Comparison of ENCODE assay signal across 10 mouse cellular contexts in genomic region chr8:120282465-120282864, GRCm38 (mm10). TPM values are rescaled to one million over a fixed set of nuclear protein-coding genes. Genes with fewer than 3 reads are reported as not detected.
DNase-seq lines count a peak whose midpoint lies in the region; ATAC-seq and TF ChIP-seq lines count a peak whose summit lies in the region.
"Had no signal": no experiment of that assay in that cellular context is flagged by ENCODE, and none has a peak within 500 bp of the region (broad histone marks: within the 10 kb centered on the region; RNA-seq: fewer than 3 reads in every experiment).

No protein-coding gene starts in this region.

- 48% methylated on average over 5 of the region's 5 CpGs for WGBS in heart, embryonic 16.5 days
- 91% methylated on average over 5 of the region's 5 CpGs for WGBS in thymus, adult 2 months
- 30% methylated on average over 5 of the region's 5 CpGs for WGBS in limb, embryonic 11.5 days

- no peaks in the 10 kb centered on the region; the same call in 1 of the 2 replicates for H3K27me3 ChIP-seq in heart, embryonic 16.5 days (ENCODE audit: control insufficient read depth, insufficient read depth, low read length)
- no peaks in the 10 kb centered on the region for H3K27me3 ChIP-seq in thymus, adult 2 months (ENCODE audit: control insufficient read depth, insufficient read depth, low read length)
- no peaks in the 10 kb centered on the region for H3K27me3 ChIP-seq in limb, embryonic 11.5 days (ENCODE audit: control insufficient read depth, insufficient read depth, low read length)

- H3K9me3 ChIP-seq in heart, embryonic 16.5 days (replicated peaks; ENCODE audit: control insufficient read depth, low read length), result no peaks in the 10 kb centered on the region
- no peaks in the 10 kb centered on the region for H3K9me3 ChIP-seq in limb, embryonic 11.5 days (ENCODE audit: control insufficient read depth, low read length)
- H3K9me3 ChIP-seq: G1E had no signal

- peaks cover 51% of the 10 kb centered on the region for H3K4me1 ChIP-seq in heart, embryonic 16.5 days (ENCODE audit: control insufficient read depth, insufficient read depth, low read length)
- H3K4me1 ChIP-seq in thymus, adult 2 months (replicated peaks; ENCODE audit: control insufficient read depth, insufficient read depth, low read length), result peaks cover 45% of the 10 kb centered on the region
- peaks cover 80% of the 10 kb centered on the region for H3K4me1 ChIP-seq in limb, embryonic 11.5 days (ENCODE audit: control insufficient read depth, insufficient read depth, low read length)

- no peak overlapping the region for H3K4me2 ChIP-seq in heart, embryonic 16.5 days (ENCODE audit: low read depth, low read length)
- H3K4me2 ChIP-seq in limb, embryonic 11.5 days (ENCODE audit: low read depth, severe bottlenecking), result no peak overlapping the region

- TF ChIP-seq CTCF in thymus, adult 2 months (IDR thresholded peaks at IDR 0.05; ENCODE audit: borderline replicate concordance, control insufficient read depth, extremely low read depth, insufficient read depth, low read length, poor library complexity), result no peak

- H3K9ac ChIP-seq in heart, embryonic 16.5 days (ENCODE audit: low read length), result peak overlapping the region; percentile 3; the same call in 1 of the 2 replicates
- peak overlapping the region; percentile 40; the same call in 1 of the 2 replicates for H3K9ac ChIP-seq in limb, embryonic 11.5 days (ENCODE audit: low read length)

- no peaks in the 10 kb centered on the region for H3K36me3 ChIP-seq in heart, embryonic 16.5 days (ENCODE audit: control insufficient read depth, insufficient read depth)
- no peaks in the 10 kb centered on the region for H3K36me3 ChIP-seq in thymus, adult 2 months (ENCODE audit: control insufficient read depth, insufficient read depth, low read length)
- H3K36me3 ChIP-seq in limb, embryonic 11.5 days (ENCODE audit: control insufficient read depth, insufficient read depth, low read length), result no peaks in the 10 kb centered on the region
- H3K36me3 ChIP-seq: G1E had no signal

- DNase-seq in heart, postnatal 25 days (ENCODE audit: low spot score), result no peak
- no peak for DNase-seq in thymus, adult 2 months
- no peak for DNase-seq in thymus, postnatal 36 days
- no peak for DNase-seq in limb, embryonic 11.5 days (ENCODE audit: low spot score)
- no peak for DNase-seq in frontal cortex, adult 2 months (ENCODE audit: extremely low spot score in 1 of 2, low spot score in 1 of 2)
- no peak for DNase-seq in left cerebral cortex, postnatal 36 days (ENCODE audit: low spot score in 2 of 2)
- DNase-seq in lung, postnatal 10 days, result no peak
- DNase-seq: thymus, postnatal 25 days had no signal

- no peak for ATAC-seq in heart, embryonic 16.5 days (replicated peaks; ENCODE audit: extremely low read depth, insufficient read depth, low FRiP score)
- no peak for ATAC-seq in limb, embryonic 11.5 days (ENCODE audit: insufficient number of reproducible peaks, low FRiP score, low TSS enrichment, low read depth)

- H3K4me3 ChIP-seq in heart, embryonic 16.5 days (ENCODE audit: low read length), result no peak overlapping the region
- H3K4me3 ChIP-seq in thymus, adult 2 months (ENCODE audit: control insufficient read depth, insufficient read depth, low read length), result no peak overlapping the region
- H3K4me3 ChIP-seq in limb, embryonic 11.5 days (ENCODE audit: low read depth, low read length), result no peak overlapping the region

- H3K27ac ChIP-seq in heart, embryonic 16.5 days (ENCODE audit: low read length), result peak overlapping the region; percentile 33
- H3K27ac ChIP-seq in thymus, adult 2 months (ENCODE audit: control insufficient read depth, insufficient read depth, low read length), result peak overlapping the region; percentile 90; the same call in 1 of the 2 replicates
- peak overlapping the region; percentile 58 for H3K27ac ChIP-seq in limb, embryonic 11.5 days (replicated peaks; ENCODE audit: low read depth, low read length)

- intact Hi-C loops in heart, postnatal 25 days (cut with DNase I), result no loop called here
- intact Hi-C loops in left cerebral cortex, postnatal 36 days (cut with DNase I), result no loop called here

- TF ChIP-seq POLR2A in thymus, adult 2 months (IDR thresholded peaks at IDR 0.05; ENCODE audit: control insufficient read depth, extremely low read depth, insufficient read depth, low read length, poor library complexity), result no peak

RNA-seq across cellular contexts. Expression of gene Gse1, which starts 54.2 kb away (rescaled TPM):
- polyA plus RNA-seq in heart, embryonic 16.5 days (2015; fragmentation: Nextera tagmentation; extraction: Ambion mirVana), result 7.7 and 9.7 TPM in 2 replicates
- total RNA-seq in heart, postnatal 25 days (2021), result 10 to 100 TPM; 20.1 to 25.9 TPM
- 202 and 226 TPM in 2 replicates for polyA plus RNA-seq in thymus, adult 2 months (2012; rRNA removed)
- 6.6 and 8.2 TPM in 2 replicates for polyA plus RNA-seq in limb, embryonic 11.5 days (2014; fragmentation: Nextera tagmentation; extraction: Ambion mirVana)
- 56.7 and 57.1 TPM in 2 replicates for polyA plus RNA-seq in frontal cortex, adult 2 months (2012; rRNA removed)
- total RNA-seq in left cerebral cortex, postnatal 36 days (2021), result 10 to 100 TPM; 64.1 to 87.6 TPM

Comparison
In these comparisons a context has a peak if more than half of its experiments do, and no peak if none do; other contexts are left out.
1. H3K27ac ChIP-seq: peak in every context shown above with its lines; median percentile 90 in thymus, adult 2 months; 58 in limb, embryonic 11.5 days; 33 in heart, embryonic 16.5 days.